Mouse (Mus musculus) Patski (cell line): ENCODE measurements at regions not wholly inside any gene's neighbourhood (a gene's known extent, or its start where the extent isn't known, plus 50 kb on each side); places are given as distances from the start of the nearest gene placed in this dataset.

Source experiments
- ATAC-seq: fragments of 100-300 bp; one replicate; pipeline ENCODE4 v1.8.0; 2021
- CTCF ChIA-PET: fragments of 350-600 bp; sonication (Branson Sonifier 250); formaldehyde crosslinking; loops from one replicate; lab custom pipeline; 2022; ENCODE audit warnings: inconsistent platforms; lab: Charles Lee
- POLR2A ChIA-PET: fragments of 350-600 bp; sonication (Branson Sonifier 250); formaldehyde crosslinking; loops from one replicate; lab custom pipeline; 2022; ENCODE audit warnings: antibody characterized with exemption, inconsistent platforms; lab: Charles Lee
- DNase-seq: peaks from one replicate; pipeline ENCODE4 v3.0.0-alpha.2; 2011; ENCODE audit warnings: low read depth, low spot score
- H3K27me3 ChIP-seq: fragments of 371-371 bp; one replicate; pipeline ENCODE4 v1.5.1; 2021
- CTCF ChIP-seq: fragments of 100-300 bp; IDR thresholded peaks from one replicate; pipeline ENCODE4 v1.5.1; 2021
- in situ Hi-C: fragments of 300-500 bp; cut with MboI; formaldehyde crosslinking; loops from 3 replicates; pipeline ENCODE4 v1.11.1; 2018; ENCODE audit warnings: low pct_unique_long_range_greater_than_20kb, mixed read lengths

GRCm38 (mm10) chr6:11647651-11648050 is 259.6 kb downstream of the Ndufa4 start:
- CTCF ChIA-PET, result no interaction called here
- DNase-seq (no peak), ATAC-seq (no peak)
- in situ Hi-C loops, result no loop called here
- no peaks in the 10 kb centered on the region for H3K27me3 ChIP-seq
- POLR2A ChIA-PET, result no interaction called here
- no peak for TF ChIP-seq CTCF

- ChIA-PET POLR2A (no interaction called here), CTCF (no interaction called here)
- ATAC-seq (no peak), DNase-seq (no peak)
- in situ Hi-C loops, result no loop called here
- peaks cover 4% of the 10 kb centered on the region for H3K27me3 ChIP-seq
- no peak for TF ChIP-seq CTCF
Observed at GRCm38 (mm10) chr6:11613331-11613730, 294.0 kb downstream of the Ndufa4 start.

DNA sequence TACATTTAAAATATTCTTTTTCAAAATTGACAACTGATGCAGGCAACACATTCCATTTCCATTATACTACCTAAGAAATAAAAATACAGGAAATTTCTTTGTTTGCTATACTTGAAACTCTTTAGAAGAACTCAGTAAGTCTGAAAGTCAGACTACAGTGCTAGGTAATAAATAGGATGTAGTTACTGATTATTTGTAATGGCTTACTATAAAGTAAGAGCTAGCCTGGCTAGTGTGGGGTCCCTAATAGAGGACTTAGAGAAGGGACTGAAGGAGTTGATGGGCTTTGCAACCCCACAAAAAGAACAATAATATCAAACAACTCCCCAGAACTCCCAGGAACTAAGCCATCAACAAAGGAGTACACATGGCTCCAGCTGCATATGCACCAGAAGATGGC is 299.1 kb downstream of the Ndufa4 start:
- ATAC-seq (no peak), DNase-seq (no peak)
- in situ Hi-C loops, result no loop called here
- peaks cover 4% of the 10 kb centered on the region for H3K27me3 ChIP-seq
- TF ChIP-seq CTCF, result no peak
- ChIA-PET CTCF (no interaction called here), POLR2A (no interaction called here)

DNA sequence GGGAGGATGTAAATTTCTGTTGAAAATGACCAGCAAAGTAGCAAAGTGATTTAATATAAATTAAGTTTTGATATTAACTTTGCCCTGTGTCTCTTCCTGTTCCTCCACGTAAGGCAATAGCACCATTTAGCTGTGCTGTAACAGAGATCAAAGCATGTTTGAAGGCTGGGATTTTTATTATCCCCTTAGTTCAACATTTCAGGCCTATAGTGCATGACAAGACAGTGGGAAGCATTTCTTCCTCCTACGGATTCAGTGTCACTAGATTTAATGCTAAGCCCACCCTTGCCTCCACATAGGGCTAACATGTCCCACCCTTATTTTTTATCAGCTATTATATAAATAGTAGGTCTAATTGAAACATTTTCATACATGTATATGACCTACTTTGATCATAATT is 299.6 kb downstream of the Ndufa4 start:
- ATAC-seq (no peak), DNase-seq (no peak)
- TF ChIP-seq CTCF, result no peak
- in situ Hi-C loops, result no loop called here
- ChIA-PET POLR2A (no interaction called here), CTCF (no interaction called here)
- peaks cover 4% of the 10 kb centered on the region for H3K27me3 ChIP-seq

- ATAC-seq (no peak), DNase-seq (no peak)
- no peaks in the 10 kb centered on the region for H3K27me3 ChIP-seq
- TF ChIP-seq CTCF, result no peak
- CTCF ChIA-PET, result no interaction called here
- in situ Hi-C loops, result no loop called here
- POLR2A ChIA-PET, result no interaction called here
Observed at GRCm38 (mm10) chr6:11606055-11606454, 301.2 kb downstream of the Ndufa4 start.

GRCm38 (mm10) chr6:11605526-11605925 is 301.8 kb downstream of the Ndufa4 start:
- ChIA-PET POLR2A (no interaction called here), CTCF (no interaction called here)
- no peaks in the 10 kb centered on the region for H3K27me3 ChIP-seq
- in situ Hi-C loops, result no loop called here
- DNase-seq (no peak), ATAC-seq (no peak)
- no peak for TF ChIP-seq CTCF

DNA sequence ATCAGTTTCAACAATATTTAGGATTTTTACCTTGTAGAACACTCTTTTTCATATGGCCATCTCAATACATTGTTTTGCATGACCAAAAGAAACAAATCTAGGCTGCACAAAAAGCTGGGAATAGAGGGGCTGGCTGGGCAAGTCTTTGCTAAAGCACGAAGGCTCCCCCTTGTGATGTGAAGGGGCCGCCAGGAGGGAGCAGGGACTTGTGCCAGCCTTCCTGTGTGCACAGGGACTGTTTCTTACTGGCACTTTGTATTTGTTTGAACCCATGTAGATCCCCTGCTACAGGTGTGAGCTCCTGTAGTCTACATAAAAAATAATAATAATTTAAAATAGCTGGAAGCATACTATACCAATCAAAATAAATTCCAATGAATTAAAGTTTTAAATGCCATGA is 312.4 kb downstream of the Ndufa4 start:
- POLR2A ChIA-PET, result no interaction called here
- ATAC-seq (no peak), DNase-seq (no peak)
- in situ Hi-C loops, result no loop called here
- H3K27me3 ChIP-seq, result peaks cover 8% of the 10 kb centered on the region
- no peak for TF ChIP-seq CTCF
- CTCF ChIA-PET, result no interaction called here

- peaks cover 8% of the 10 kb centered on the region for H3K27me3 ChIP-seq
- ATAC-seq, result no peak
- CTCF ChIA-PET, result no interaction called here
- TF ChIP-seq CTCF, result no peak
- in situ Hi-C loops, result no loop called here
- POLR2A ChIA-PET, result no interaction called here
- DNase-seq, result no peak
Observed at GRCm38 (mm10) chr6:11593583-11594271, 313.6 kb downstream of the Ndufa4 start.

DNA sequence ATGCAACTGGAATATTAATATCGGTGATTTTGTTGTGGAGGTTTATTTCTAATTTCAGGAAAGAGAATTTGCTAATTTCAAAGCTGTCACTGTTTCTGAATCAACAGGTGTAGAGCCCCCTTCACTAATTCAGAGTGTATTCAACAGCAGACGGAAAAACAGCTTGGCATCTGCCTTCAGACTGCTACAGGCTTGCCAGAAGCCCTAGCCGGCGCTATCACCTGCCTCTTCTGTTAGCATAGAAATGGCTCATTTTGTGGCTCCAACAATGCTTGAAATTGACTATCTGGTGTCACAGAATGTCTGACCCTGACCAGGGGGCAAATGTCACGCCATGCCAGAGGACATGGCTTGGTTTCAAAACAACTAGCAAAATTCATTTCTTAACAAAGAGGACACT is 331.2 kb downstream of the Ndufa4 start:
- in situ Hi-C loops, result no loop called here
- POLR2A ChIA-PET, result no interaction called here

GRCm38 (mm10) chr6:11565246-11565645 is 342.1 kb downstream of the Ndufa4 start:
- ChIA-PET CTCF (no interaction called here), POLR2A (no interaction called here)
- in situ Hi-C loops, result no loop called here
- ATAC-seq (no peak), DNase-seq (no peak)
- H3K27me3 ChIP-seq, result no peaks in the 10 kb centered on the region
- TF ChIP-seq CTCF, result no peak

More for the DNA sequence above, 331.2 kb downstream of the Ndufa4 start:
- ATAC-seq, result no peak
- DNase-seq, result no peak
- peaks cover 7% of the 10 kb centered on the region for H3K27me3 ChIP-seq
- CTCF ChIA-PET, result no interaction called here
- no peak for TF ChIP-seq CTCF

DNA sequence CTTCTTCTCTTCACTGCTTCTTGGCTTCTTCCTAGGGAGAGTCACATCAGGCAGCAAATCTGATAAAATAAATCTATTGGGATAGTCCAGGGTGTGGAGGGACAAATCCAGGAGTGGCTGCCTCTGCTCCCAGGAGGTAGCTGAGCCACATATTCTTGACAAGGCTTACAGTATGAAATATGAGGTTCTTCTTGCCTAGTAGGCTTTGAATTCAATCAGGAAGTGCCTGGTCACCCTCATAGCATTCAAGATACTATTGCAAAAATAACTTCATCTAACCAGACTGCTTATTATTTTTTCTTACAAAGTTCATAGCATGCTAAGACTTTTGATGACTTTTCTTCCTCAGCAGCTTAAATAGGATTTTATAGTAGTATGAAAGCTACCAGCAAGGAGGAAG is 356.8 kb downstream of the Ndufa4 start:
- CTCF ChIA-PET, result no interaction called here
- DNase-seq, result no peak
- POLR2A ChIA-PET, result no interaction called here
- no peaks in the 10 kb centered on the region for H3K27me3 ChIP-seq
- ATAC-seq, result no peak
- in situ Hi-C loops, result no loop called here
- no peak for TF ChIP-seq CTCF

GRCm38 (mm10) chr6:11547318-11547717 is 360.0 kb downstream of the Ndufa4 start:
- TF ChIP-seq CTCF, result no peak
- in situ Hi-C loops, result no loop called here
- POLR2A ChIA-PET, result no interaction called here
- H3K27me3 ChIP-seq, result no peaks in the 10 kb centered on the region
- no peak for ATAC-seq
- CTCF ChIA-PET, result no interaction called here
- DNase-seq, result no peak
